Mouse (Mus musculus) urinary bladder, postnatal 25 days (tissue): Measurements from ENCODE around the gene Tmco3.

ENCODE experiments used
- DNase-seq: peaks from one replicate; pipeline ENCODE4 v3.0.0; 2022; ENCODE audit warnings: low spot score

The Tmco3 gene

DNA sequence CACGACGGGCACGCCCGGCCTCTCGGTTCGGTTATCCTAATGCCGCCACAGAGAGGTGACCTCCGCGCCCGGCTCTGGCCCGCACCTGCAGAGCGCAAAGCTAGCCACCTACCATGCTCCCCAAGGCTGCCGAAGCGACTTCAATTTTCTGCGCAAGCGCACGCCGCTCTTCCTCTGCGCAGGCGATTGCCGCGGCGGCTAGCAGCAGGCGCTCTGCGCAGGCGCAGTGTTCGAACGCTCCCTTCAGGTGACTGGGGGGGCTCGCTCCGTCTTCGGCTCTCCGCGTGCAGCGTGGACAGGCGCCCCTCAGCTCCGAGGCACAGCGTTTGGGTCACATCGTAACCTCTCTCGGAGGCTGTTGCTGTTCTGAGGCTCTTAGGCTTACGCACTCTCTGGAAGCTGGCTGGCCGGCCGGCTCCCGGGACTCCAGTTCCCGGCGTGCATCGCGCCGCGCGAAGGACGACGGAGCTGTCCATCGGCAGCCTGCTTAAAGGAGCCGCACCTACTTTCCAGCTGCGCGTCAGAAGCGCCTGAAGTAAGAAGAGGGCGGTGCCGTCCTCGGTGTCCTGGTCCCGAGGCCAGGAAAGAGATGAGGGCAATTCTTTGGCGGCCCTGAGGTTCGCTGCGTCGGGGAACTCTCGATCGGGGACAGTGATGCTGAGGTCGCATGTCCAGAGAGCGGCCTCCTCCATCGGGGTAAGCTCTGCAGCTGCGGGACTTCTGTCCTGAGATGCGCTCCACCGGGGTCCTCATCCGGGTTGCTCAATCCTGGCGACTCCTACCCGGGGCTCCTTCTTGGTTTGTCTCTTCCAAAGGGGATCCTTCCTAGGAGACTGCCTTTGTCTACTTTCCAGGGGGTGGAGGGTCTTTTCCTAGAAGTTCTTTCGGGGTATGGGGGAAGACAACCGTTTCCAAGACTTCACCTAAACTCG lies at the start of gene Tmco3, which contains the start of gene Dcun1d2:
Gene Tmco3 (plus strand): TSS at position 499 of the 932 bp plus-strand sequence.
Gene Dcun1d2 (minus strand): TSS at position 440 of the 932 bp plus-strand sequence.
- peak; percentile 97 for DNase-seq

GRCm38 (mm10) chr8:13240055-13240454 lies 47.9 kb upstream of the Tmco3 start:
- no peak for DNase-seq

- DNase-seq: no peak
Measured at GRCm38 (mm10) chr8:13240691-13241090, 47.3 kb upstream of the Tmco3 start.

DNA sequence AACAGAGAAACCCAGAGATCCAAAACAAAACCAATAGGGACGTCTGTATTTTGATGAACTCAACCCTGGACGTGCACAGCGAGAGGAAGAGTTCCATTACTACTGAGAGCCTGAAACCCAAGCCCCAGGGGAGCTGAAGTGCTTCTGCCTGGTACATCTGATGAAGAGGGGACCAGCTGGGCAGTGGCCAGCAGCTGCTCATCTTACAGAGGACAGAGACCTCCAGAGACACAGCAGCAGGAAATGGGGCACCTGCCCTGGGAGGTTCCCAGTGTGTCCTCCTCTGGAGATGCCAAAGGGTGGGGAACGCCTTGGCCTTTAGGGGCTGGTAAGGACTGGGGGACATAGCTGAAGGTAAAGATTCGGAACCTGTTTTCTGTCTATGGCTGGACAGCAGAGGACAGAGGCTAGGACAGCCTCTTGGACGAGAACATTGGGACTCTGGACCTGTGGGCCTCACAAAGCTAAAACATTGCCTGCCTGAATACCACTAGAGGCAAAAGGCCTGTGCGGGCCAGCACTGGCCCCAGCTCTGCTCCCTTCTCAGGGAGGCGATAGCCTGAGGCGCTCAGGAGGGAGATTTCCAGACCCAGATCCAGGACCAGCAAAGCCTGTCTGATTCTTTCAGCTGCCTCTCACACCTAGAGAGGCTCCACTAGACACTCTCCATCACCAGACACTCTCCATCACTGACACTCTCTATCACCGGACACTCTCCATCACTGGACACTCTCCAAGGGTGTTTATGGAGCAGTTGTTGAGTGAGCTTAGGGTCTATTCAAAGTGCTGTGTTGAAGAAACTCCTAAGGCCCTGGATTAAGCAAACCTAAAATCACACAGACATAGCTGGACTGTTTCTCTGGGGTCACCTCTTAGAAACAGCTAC lies 44.8 kb upstream of the Tmco3 start:
- DNase-seq: no peak

- no peak for DNase-seq
Measured at GRCm38 (mm10) chr8:13244343-13244880, 43.6 kb upstream of the Tmco3 start.

DNA sequence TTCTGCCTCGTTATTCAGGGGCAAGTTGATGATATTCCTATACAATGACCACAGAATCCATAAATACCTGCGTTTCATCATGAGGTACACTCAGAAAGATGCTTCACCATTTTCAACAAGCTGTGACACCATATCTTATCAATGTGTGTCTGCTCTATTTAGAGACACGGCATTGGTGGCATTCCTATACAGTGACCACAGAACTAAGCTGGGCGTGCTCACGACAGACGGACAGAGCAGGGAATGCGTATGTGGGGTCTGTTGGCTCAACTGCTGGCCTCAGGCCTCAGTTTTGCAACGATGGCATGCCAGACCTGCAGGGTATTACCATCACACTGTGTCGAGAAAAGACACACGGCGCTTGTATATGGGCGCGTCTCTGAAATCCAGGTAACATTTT lies 35.2 kb upstream of the Tmco3 start:
- no peak for DNase-seq

GRCm38 (mm10) chr8:13253413-13253812 lies 34.6 kb upstream of the Tmco3 start:
- no peak for DNase-seq

DNA sequence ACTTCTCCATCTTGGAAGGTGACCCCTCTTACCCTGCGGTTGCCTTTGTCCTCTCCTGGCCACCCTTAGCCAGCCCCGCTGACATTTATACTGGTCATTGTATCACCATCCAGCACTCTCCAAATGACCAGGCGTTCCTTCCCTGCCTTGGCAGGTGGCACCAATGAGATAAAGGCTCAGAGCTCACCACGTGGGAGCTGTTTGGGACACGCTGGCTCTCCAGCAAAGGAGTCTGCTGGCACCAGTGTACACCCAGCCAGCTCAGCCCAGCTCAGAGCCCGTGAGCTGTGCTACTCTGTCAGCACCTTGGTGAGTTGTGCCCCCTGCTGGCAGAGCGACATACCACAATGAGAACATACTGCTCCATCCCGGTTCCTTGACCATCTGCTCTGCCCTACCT lies 34.0 kb upstream of the Tmco3 start, which contains the start of gene Adprhl1:
Gene Adprhl1 (minus strand): TSS at position 144 of the 400 bp plus-strand sequence.
- peak; percentile 35 for DNase-seq

GRCm38 (mm10) chr8:13263376-13263775 lies 24.6 kb upstream of the Tmco3 start:
- no peak for DNase-seq

- no peak for DNase-seq
Measured at GRCm38 (mm10) chr8:13267566-13267965, 20.4 kb upstream of the Tmco3 start.

DNA sequence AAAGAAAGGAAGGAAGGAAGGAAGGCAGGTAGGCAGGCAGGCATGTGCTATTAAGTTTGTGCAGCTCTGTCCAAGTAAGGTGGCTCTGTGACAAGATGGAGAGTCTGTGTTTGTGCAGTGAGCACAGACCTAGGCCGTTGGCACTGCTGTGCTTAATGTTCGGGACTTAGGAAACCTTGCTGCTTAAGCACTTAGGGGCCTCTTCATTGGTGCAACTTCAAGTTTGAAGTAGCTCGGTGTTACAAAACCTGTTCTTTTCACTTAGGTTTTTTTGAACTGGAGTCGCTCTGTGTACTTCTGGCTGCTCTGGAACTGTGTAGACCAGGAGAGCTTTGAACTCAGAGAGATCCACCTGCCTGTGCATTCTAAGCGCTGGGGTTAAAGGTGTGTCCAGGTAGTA lies 15.2 kb upstream of the Tmco3 start:
- no peak for DNase-seq

GRCm38 (mm10) chr8:13276941-13277447 lies 11.0 kb upstream of the Tmco3 start:
- DNase-seq: no peak

DNA sequence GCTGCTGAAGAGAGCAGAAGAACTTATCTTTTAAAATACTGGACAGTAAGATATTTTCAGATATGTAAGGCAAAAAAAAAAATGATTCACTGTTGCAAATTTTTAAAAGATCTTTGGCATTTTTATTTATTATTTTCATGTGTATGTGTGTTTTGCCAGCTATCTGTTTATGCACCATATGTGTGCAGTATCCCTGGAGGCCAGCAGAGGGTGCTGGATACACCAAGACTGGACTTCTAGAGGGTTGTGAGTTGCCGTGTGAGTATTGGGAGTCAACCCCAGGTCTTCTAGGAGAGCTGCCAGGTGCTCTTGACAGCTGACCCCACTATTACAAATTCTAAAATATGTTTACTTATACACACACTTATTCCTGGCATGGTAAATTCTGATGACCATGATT lies 4.8 kb upstream of the Tmco3 start:
- no peak for DNase-seq

- peak; percentile 81 for DNase-seq
Measured at GRCm38 (mm10) chr8:13287304-13287691, 692 bp upstream of the Tmco3 start.

DNA sequence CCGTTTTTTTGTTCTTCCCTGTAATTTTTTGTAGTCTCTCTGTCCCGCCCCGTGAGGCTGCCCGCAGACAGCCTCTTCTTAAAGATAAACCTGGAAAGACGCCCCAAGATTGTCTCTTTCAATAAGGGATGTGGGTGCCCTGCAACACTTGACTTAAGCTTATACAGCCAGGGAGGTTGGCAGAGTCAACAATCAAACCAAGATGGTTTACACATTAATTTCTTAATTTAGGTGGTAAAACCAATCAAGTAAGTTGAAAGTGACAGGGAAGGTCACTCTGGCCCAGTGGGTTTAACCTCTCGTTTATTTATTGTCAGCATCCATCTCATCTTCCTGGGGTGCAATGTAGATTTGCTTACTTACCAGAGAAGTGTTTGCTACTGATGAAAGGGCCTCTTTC lies 656 bp downstream of the Tmco3 start:
- no peak for DNase-seq

- DNase-seq: peak; percentile 73
Measured at GRCm38 (mm10) chr8:13292364-13292763, 4.4 kb downstream of the Tmco3 start.

DNA sequence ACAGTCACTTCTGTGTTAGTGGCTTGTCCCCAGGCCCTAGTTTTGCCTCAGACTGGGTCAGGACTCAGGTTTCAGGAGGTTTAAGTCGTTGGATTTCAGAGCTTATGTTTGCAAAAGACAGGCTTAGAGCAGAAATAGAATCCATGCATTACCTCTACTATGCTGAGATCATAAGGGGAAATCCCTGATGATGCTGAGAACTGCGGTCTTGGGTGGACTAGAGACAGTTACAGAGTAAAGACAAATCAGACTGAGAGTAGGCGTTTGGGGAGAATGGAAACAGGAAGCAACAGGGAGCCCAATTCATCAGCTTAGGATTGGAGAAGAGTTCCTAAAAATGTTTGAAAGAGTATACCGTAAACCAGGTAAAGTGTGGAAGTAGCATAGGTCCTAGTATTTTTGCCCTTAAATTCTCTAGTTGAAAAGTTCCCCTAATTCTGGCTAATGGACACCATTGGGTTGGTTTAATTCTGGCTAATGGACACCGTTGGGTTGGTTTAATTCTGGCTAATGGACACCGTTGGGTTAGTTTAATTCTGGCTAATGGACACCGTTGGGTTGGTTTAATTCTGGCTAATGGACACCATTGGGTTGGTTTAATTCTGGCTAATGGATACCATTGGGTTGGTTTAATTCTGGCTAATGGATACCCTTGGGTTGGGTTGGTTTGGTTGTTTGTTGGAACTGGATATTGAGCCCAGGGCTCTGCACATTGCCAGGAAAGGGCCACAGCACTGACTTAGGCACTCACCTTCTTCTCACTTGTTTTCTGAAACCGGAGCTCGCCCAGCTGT lies 5.9 kb downstream of the Tmco3 start:
- DNase-seq: no peak

DNA sequence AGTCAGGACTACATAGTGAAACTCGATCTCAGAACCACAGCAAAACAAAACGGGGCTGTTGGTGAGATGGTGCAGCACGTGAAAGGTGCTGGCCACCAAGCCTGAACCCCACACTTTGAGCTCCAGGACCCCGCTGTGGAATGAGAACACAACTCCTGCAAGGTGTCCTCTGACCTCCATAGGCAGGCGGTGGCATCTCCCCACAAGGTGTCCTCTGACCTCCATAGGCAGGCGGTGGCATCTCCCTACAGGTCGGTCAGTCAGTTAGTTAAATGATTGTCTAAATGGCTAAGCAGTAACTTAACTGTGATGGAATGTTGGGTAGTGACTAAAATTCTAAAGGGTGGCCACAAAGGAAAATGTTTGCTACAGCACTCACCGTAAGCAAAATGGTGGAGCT lies 11.6 kb downstream of the Tmco3 start:
- DNase-seq: no peak

DNA sequence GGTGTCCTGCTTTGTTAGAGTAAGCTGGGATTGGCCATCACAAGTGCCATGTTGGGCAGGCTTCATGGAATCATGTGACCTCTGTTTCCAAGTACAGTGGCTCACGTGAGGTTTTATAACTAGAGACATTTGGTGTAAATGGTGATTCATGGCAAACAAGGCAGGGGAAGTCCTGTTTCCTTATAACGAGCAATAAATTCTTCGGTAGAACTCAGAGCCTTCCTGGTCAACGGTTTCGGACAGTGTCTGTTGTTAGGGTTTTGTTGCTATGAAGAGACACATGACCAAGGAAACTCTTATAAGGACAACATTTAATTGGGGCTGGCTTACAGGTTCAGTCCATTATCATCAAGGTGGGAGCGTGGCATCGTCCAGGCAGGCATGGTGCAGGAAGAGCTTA lies 13.0 kb downstream of the Tmco3 start:
- DNase-seq: no peak

- no peak for DNase-seq
Measured at GRCm38 (mm10) chr8:13305459-13305858, 17.5 kb downstream of the Tmco3 start.

DNA sequence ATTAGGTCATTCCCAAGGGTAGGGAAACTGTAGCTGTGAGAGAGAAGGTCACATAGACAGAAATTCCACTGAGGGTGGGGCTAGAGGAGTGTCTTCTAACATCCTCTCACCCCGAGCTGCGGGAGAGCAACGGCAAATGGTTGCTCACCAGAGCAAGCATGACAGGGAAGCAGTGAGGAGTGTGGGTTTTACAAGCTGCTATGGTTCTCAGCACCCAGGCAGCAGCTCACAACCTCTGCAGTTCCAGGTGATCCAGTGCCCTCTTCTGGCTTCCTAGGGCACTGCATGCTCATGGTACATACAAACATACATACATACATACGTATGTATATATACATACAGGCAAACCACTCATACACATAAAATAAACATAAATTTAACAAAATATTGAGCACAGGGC lies 17.9 kb downstream of the Tmco3 start:
- no peak for DNase-seq
